Mouse (Mus musculus) heart, postnatal 0 days (tissue): ENCODE data around the gene Prkg2.

Experiments
- CTCF ChIP-seq: IDR thresholded peaks from 2 replicates; pipeline ENCODE4 v1.5.1; 2016; ENCODE audit warnings: antibody characterized with exemption, control low read depth, low read depth
- EP300 ChIP-seq: IDR thresholded peaks from 2 replicates; pipeline ENCODE4 v1.6.1; 2016; ENCODE audit warnings: antibody characterized with exemption, low read depth

DNA sequence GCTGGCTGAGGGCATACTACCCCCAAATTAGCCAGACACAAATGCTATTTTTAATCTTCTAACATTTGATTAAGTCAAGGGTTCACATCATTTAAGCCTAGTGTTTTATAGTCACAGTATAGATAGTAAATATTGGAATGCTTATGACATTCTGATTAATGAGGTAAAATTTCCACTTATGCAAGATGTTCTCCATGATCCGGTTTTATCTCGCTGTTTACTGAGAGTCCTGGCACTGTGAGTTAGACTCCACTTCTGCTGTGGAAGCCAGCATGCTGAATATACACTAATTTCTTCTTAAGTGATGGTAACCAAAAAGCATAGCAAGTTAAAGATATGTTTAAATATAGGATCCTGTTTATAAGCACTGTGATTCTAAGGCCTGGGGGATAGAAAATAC, 31.2 kb upstream of the Prkg2 start:
- TF ChIP-seq EP300 (no peak), CTCF (no peak)
